In the genomic region with DNA sequence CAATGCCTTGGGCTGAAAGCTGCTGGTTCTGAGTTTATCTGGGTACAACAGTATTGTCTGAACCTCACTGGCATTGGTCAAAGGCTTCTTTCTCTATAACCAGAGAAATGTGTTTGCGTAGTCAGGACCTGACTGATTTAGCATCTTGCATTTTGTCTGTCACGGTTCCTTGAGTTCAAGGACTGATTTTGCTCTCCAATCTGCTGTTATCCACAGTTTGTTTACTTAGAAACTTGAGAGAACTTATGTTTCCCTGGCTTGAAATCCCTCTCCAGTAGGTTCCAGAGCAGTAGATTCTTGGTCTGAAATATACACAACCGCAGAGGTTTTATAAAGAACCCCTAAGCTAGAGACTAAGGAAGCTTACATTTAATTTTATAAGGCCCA, we compare ENCODE assay signal across 8 mouse cellular contexts. TPM values are rescaled to one million over a fixed set of nuclear protein-coding genes. Genes with fewer than 3 reads are reported as not detected.
DNase-seq lines count a peak whose midpoint lies in the region; ATAC-seq lines count a peak whose summit lies in the region.

No protein-coding gene starts in this region.

- peaks cover 36% of the 10 kb centered on the region for H3K4me1 ChIP-seq in heart, embryonic 15.5 days (replicated peaks)
- H3K4me1 ChIP-seq in embryonic facial prominence, embryonic 13.5 days: peaks cover 54% of the 10 kb centered on the region
- H3K4me1 ChIP-seq in hindbrain, embryonic 13.5 days (replicated peaks): peaks cover 43% of the 10 kb centered on the region
- peaks cover 40% of the 10 kb centered on the region for H3K4me1 ChIP-seq in midbrain, embryonic 13.5 days (replicated peaks)

- H3K27me3 ChIP-seq in heart, embryonic 15.5 days: no peaks in the 10 kb centered on the region
- no peaks in the 10 kb centered on the region for H3K27me3 ChIP-seq in embryonic facial prominence, embryonic 13.5 days
- no peaks in the 10 kb centered on the region for H3K27me3 ChIP-seq in hindbrain, embryonic 13.5 days
- no peaks in the 10 kb centered on the region for H3K27me3 ChIP-seq in midbrain, embryonic 13.5 days

- H3K27ac ChIP-seq in heart, embryonic 15.5 days: peak overlapping the region; percentile 94
- peak overlapping the region; percentile 82 for H3K27ac ChIP-seq in embryonic facial prominence, embryonic 13.5 days
- H3K27ac ChIP-seq in hindbrain, embryonic 13.5 days: peak overlapping the region; percentile 94
- peak overlapping the region; percentile 94 for H3K27ac ChIP-seq in midbrain, embryonic 13.5 days

- no peaks in the 10 kb centered on the region for H3K9me3 ChIP-seq in heart, embryonic 15.5 days (replicated peaks)
- no peaks in the 10 kb centered on the region for H3K9me3 ChIP-seq in embryonic facial prominence, embryonic 13.5 days
- no peaks in the 10 kb centered on the region for H3K9me3 ChIP-seq in hindbrain, embryonic 13.5 days
- no peaks in the 10 kb centered on the region for H3K9me3 ChIP-seq in midbrain, embryonic 13.5 days

- 54% methylated on average over 3 of the region's 3 CpGs for WGBS in heart, embryonic 15.5 days
- 41% methylated on average over 3 of the region's 3 CpGs for WGBS in embryonic facial prominence, embryonic 13.5 days
- 53% methylated on average over 3 of the region's 3 CpGs for WGBS in hindbrain, embryonic 13.5 days
- WGBS in midbrain, embryonic 13.5 days: 48% methylated on average over 3 of the region's 3 CpGs

- no peak overlapping the region for H3K4me3 ChIP-seq in heart, embryonic 15.5 days
- no peak overlapping the region for H3K4me3 ChIP-seq in embryonic facial prominence, embryonic 13.5 days
- H3K4me3 ChIP-seq in hindbrain, embryonic 13.5 days: no peak overlapping the region
- no peak overlapping the region for H3K4me3 ChIP-seq in midbrain, embryonic 13.5 days (replicated peaks)

- H3K36me3 ChIP-seq in heart, embryonic 15.5 days: no peaks in the 10 kb centered on the region; the same call in 1 of the 2 replicates
- no peaks in the 10 kb centered on the region for H3K36me3 ChIP-seq in embryonic facial prominence, embryonic 13.5 days
- no peaks in the 10 kb centered on the region for H3K36me3 ChIP-seq in hindbrain, embryonic 13.5 days
- H3K36me3 ChIP-seq in midbrain, embryonic 13.5 days: no peaks in the 10 kb centered on the region; the same call in 1 of the 2 replicates

- H3K9ac ChIP-seq in heart, embryonic 15.5 days: no peak overlapping the region
- H3K9ac ChIP-seq in embryonic facial prominence, embryonic 13.5 days: no peak overlapping the region
- H3K9ac ChIP-seq in hindbrain, embryonic 13.5 days: 0 out of 2 replicates have a peak overlapping the region, but pooled peaks have one; percentile 9
- peak overlapping the region; percentile 34; the same call in 1 of the 2 replicates for H3K9ac ChIP-seq in midbrain, embryonic 13.5 days (replicated peaks)

- intact Hi-C loops in heart, postnatal 10 days (cut with DNase I): no loop called here

- H3K4me2 ChIP-seq in heart, embryonic 15.5 days: peak overlapping the region; percentile 36; the same call in 1 of the 2 replicates
- no peak overlapping the region; the same call in 1 of the 2 replicates for H3K4me2 ChIP-seq in embryonic facial prominence, embryonic 13.5 days
- no peak overlapping the region for H3K4me2 ChIP-seq in hindbrain, embryonic 13.5 days
- H3K4me2 ChIP-seq in midbrain, embryonic 13.5 days (replicated peaks): peak overlapping the region; percentile 14; the same call in 1 of the 2 replicates

- DNase-seq in heart, postnatal 10 days: no peak
- DNase-seq in frontal cortex, postnatal 36 days (ENCODE audit: low spot score in 2 of 2): no peak
- DNase-seq in adrenal gland, postnatal 4 days (ENCODE audit: low spot score in 2 of 2): no peak
- no peak for DNase-seq in thymus, postnatal 0 days (ENCODE audit: low spot score)

- no peak for ATAC-seq in heart, embryonic 15.5 days (replicated peaks; ENCODE audit: insufficient number of reproducible peaks, insufficient read depth, low FRiP score, low read depth)
- no peak for ATAC-seq in embryonic facial prominence, embryonic 13.5 days (ENCODE audit: insufficient number of reproducible peaks, insufficient read depth, low FRiP score, low TSS enrichment, low read depth)
- ATAC-seq in hindbrain, embryonic 13.5 days (ENCODE audit: low FRiP score): no peak
- no peak for ATAC-seq in midbrain, embryonic 13.5 days

RNA-seq across cellular contexts. Expression of a gene that starts 47.5 kb away (rescaled TPM):
- 8.6 and 13.7 TPM in 2 replicates for polyA plus RNA-seq in heart, embryonic 15.5 days (2015; fragmentation: Nextera tagmentation; extraction: Ambion mirVana)
- total RNA-seq in heart, postnatal 10 days (2021): 1 to 10 TPM; 6.4 to 9.3 TPM
- polyA plus RNA-seq in embryonic facial prominence, embryonic 13.5 days (2015; fragmentation: Nextera tagmentation; extraction: Ambion mirVana): 15.8 and 18.1 TPM in 2 replicates
- 8.6 TPM in 2 replicates for polyA plus RNA-seq in hindbrain, embryonic 13.5 days (2015; fragmentation: Nextera tagmentation; extraction: Ambion mirVana)
- polyA plus RNA-seq in midbrain, embryonic 13.5 days (2015; fragmentation: Nextera tagmentation; extraction: Ambion mirVana): 4.1 and 5.9 TPM in 2 replicates
- 10 to 100 TPM; 24.0 to 24.8 TPM for total RNA-seq in adrenal gland, postnatal 4 days (2021)
- polyA plus RNA-seq in thymus, postnatal 0 days (2015; fragmentation: Nextera tagmentation; extraction: Ambion mirVana): 13.9 and 19.3 TPM in 2 replicates

Comparison
In these comparisons a context has a peak if more than half of its experiments do, and no peak if none do; other contexts are left out.
1. H3K4me2 ChIP-seq: peak in heart, embryonic 15.5 days (single experiment) and midbrain, embryonic 13.5 days (single experiment); none in embryonic facial prominence, embryonic 13.5 days (single experiment) and hindbrain, embryonic 13.5 days (single experiment).
2. H3K9ac ChIP-seq: peak in hindbrain, embryonic 13.5 days (single experiment) and midbrain, embryonic 13.5 days (single experiment); none in heart, embryonic 15.5 days (single experiment) and embryonic facial prominence, embryonic 13.5 days (single experiment).
3. Peak in every context shown above with its lines, with median percentiles within 50 percentile points of each other: H3K27ac ChIP-seq.